Mouse (Mus musculus) intestine, postnatal 0 days (tissue): ENCODE results near the gene Insm1. TPM values are rescaled to one million over a fixed set of nuclear protein-coding genes. Genes with fewer than 3 reads are reported as not detected.
A peak's percentile ranks its signal among the peaks of the same experiment; 100 is the strongest.

Experiments
- ATAC-seq: fragments of 200-750 bp; cut with Nextera tagmentation; 2 replicates; pipeline ENCODE4 v1.8.0; 2017; ENCODE audit warnings: mild to moderate bottlenecking, moderate TSS enrichment, moderate library complexity
- H3K27ac ChIP-seq: fragments of 300-500 bp; sonication (generic); 2 replicates; pipeline ENCODE4 v1.5.1; 2014; ENCODE audit warnings: mild to moderate bottlenecking, low read depth, low read length, moderate library complexity
- H3K27me3 ChIP-seq: fragments of 300-500 bp; sonication (generic); replicated peaks from 2 replicates; pipeline ENCODE4 v1.6.1; 2014; ENCODE audit warnings: low read length, mixed read lengths; ENCODE audit not compliant: control insufficient read depth, insufficient read depth
- H3K36me3 ChIP-seq: fragments of 300-500 bp; sonication (generic); 2 replicates; pipeline ENCODE4 v1.6.1; 2014; ENCODE audit warnings: mild to moderate bottlenecking, moderate library complexity; ENCODE audit not compliant: control insufficient read depth, insufficient read depth
- H3K4me1 ChIP-seq: fragments of 300-500 bp; sonication (generic); replicated peaks from 2 replicates; pipeline ENCODE4 v1.6.1; 2014; ENCODE audit warnings: antibody characterized with exemption, low read length, mixed read lengths; ENCODE audit not compliant: control insufficient read depth, insufficient read depth
- H3K4me2 ChIP-seq: fragments of 300-500 bp; sonication (generic); replicated peaks from 2 replicates; pipeline ENCODE4 v1.6.1; 2014; ENCODE audit warnings: low read depth, mild to moderate bottlenecking, moderate library complexity
- H3K4me3 ChIP-seq: fragments of 300-500 bp; sonication (generic); 2 replicates; pipeline ENCODE4 v1.5.1; 2014; ENCODE audit warnings: low read depth, low read length
- H3K9ac ChIP-seq: fragments of 300-500 bp; sonication (generic); 2 replicates; pipeline ENCODE4 v1.6.1; 2014; ENCODE audit warnings: mild to moderate bottlenecking, low read depth, low read length
- H3K9me3 ChIP-seq: fragments of 300-500 bp; sonication (generic); 2 replicates; pipeline ENCODE4 v1.6.1; 2016; ENCODE audit warnings: mixed run types; ENCODE audit not compliant: control insufficient read depth
- CTCF ChIP-seq: sonication (generic); IDR thresholded peaks from 2 replicates; pipeline ENCODE4 v1.5.1; 2016; ENCODE audit warnings: low read depth, mild to moderate bottlenecking, control low read depth, antibody characterized with exemption, moderate library complexity
- WGBS: fragments of 180-500 bp; shearing (Covaris S2); extraction: QIAGEN DNeasy Blood & Tissue Kit; methylation state at CpG from one replicate; pipeline ENCODE4 v1.1.7; 2014; 5-methylcytosine and 5-hydroxymethylcytosine counted together
- polyA plus RNA-seq: library from polyadenylated mRNA; unstranded; fragments of >200 nt; fragmentation: Nextera tagmentation; extraction: Ambion mirVana; gene quantifications from 2 replicates; pipeline ENCODE4 v1.2.1, GENCODE M21; 2015

The Insm1 gene
- polyA plus RNA-seq, result 0.43 and 0.48 TPM in 2 replicates

- H3K9ac ChIP-seq, result no peak within 1 kb of the TSS; the same call in 1 of the 2 replicates
- TF ChIP-seq CTCF, result no peak
Measured at GRCm38 (mm10) chr2:146221076-146221928, at the start of gene Insm1. Insm1 (plus strand) TSS chr2:146221921.

GRCm38 (mm10) chr2:146172106-146172505 is 49.6 kb upstream of the Insm1 start:
- WGBS, result 72% methylated on average over 4 of the region's 4 CpGs
- Histone ChIP-seq H3K4me3 (no peak overlapping the region), H3K9ac (no peak overlapping the region), H3K27ac (no peak overlapping the region), H3K9me3 (no peaks in the 10 kb centered on the region), H3K4me1 (no peaks in the 10 kb centered on the region), H3K27me3 (no peaks in the 10 kb centered on the region), H3K4me2 (no peak overlapping the region), H3K36me3 (no peaks in the 10 kb centered on the region)
- no peak for ATAC-seq
- no peak for TF ChIP-seq CTCF

More at GRCm38 (mm10) chr2:146221076-146221928, at the start of gene Insm1:
- Histone ChIP-seq H3K27me3 (peaks cover 94% of the 10 kb centered on the region), H3K4me1 (peaks cover 9% of the 10 kb centered on the region), H3K36me3 (no peaks in the 10 kb centered on the region), H3K9me3 (no peaks in the 10 kb centered on the region), H3K4me2 (peak within 1 kb of the TSS; percentile 86), H3K4me3 (peak within 1 kb of the TSS; percentile 51), H3K27ac (no peak within 1 kb of the TSS)
- WGBS, result under 1% methylated on average over 75 of the region's 86 CpGs
- peak; percentile 24; the same call in 1 of the 2 replicates for ATAC-seq

GRCm38 (mm10) chr2:146174173-146174572 is 47.5 kb upstream of the Insm1 start:
- no peak overlapping the region for H3K27ac ChIP-seq
- H3K36me3 ChIP-seq, result no peaks in the 10 kb centered on the region
- H3K9me3 ChIP-seq, result no peaks in the 10 kb centered on the region
- no peaks in the 10 kb centered on the region for H3K27me3 ChIP-seq
- no peaks in the 10 kb centered on the region for H3K4me1 ChIP-seq
- ATAC-seq, result no peak
- H3K4me3 ChIP-seq, result no peak overlapping the region
- TF ChIP-seq CTCF, result no peak
- H3K4me2 ChIP-seq, result no peak overlapping the region
- H3K9ac ChIP-seq, result no peak overlapping the region
- 79% methylated on average over 7 of the region's 7 CpGs for WGBS

GRCm38 (mm10) chr2:146178718-146179117 is 43.0 kb upstream of the Insm1 start:
- 88% methylated on average over 1 of the region's 1 CpGs for WGBS
- Histone ChIP-seq H3K9me3 (no peaks in the 10 kb centered on the region), H3K27me3 (no peaks in the 10 kb centered on the region), H3K36me3 (no peaks in the 10 kb centered on the region), H3K9ac (no peak overlapping the region), H3K4me3 (no peak overlapping the region), H3K4me2 (no peak overlapping the region), H3K4me1 (no peaks in the 10 kb centered on the region), H3K27ac (no peak overlapping the region)
- TF ChIP-seq CTCF, result 0 out of 2 replicates have a peak, but pooled peaks have one; percentile 10
- ATAC-seq, result no peak

GRCm38 (mm10) chr2:146183830-146184793 is 37.6 kb upstream of the Insm1 start:
- Histone ChIP-seq H3K4me3 (no peak overlapping the region), H3K4me2 (no peak overlapping the region), H3K4me1 (no peaks in the 10 kb centered on the region), H3K9me3 (no peaks in the 10 kb centered on the region), H3K27ac (no peak overlapping the region), H3K9ac (no peak overlapping the region), H3K36me3 (no peaks in the 10 kb centered on the region), H3K27me3 (no peaks in the 10 kb centered on the region)
- no peak for ATAC-seq
- TF ChIP-seq CTCF, result no peak
- WGBS, result 81% methylated on average over 24 of the region's 24 CpGs

GRCm38 (mm10) chr2:146196126-146196525 is 25.6 kb upstream of the Insm1 start:
- Histone ChIP-seq H3K4me3 (no peak overlapping the region), H3K9me3 (no peaks in the 10 kb centered on the region), H3K36me3 (no peaks in the 10 kb centered on the region), H3K27ac (no peak overlapping the region), H3K4me2 (no peak overlapping the region), H3K9ac (no peak overlapping the region), H3K4me1 (no peaks in the 10 kb centered on the region), H3K27me3 (no peaks in the 10 kb centered on the region)
- no peak for TF ChIP-seq CTCF
- WGBS, result 88% methylated on average over 11 of the region's 11 CpGs
- no peak for ATAC-seq
